Mouse (Mus musculus): ENCODE measurements around the gene Cacna1c.
A peak's percentile ranks its signal among the peaks of the same experiment; 100 is the strongest.

Cacna1c gene

GRCm38 (mm10) chr6:119001442-119001841 is 194.8 kb downstream of the Cacna1c start:
- no peak for DNase-seq (ENCODE audit: low spot score)

- DNase-seq (ENCODE audit: low spot score): no peak
These were observed 196.0 kb downstream of the Cacna1c start for GRCm38 (mm10) chr6:119000255-119000654.

- DNase-seq (ENCODE audit: low spot score): no peak
These were observed 196.8 kb downstream of the Cacna1c start for GRCm38 (mm10) chr6:118999329-118999875.

- no peak for DNase-seq (ENCODE audit: low spot score)
These were observed 198.8 kb downstream of the Cacna1c start for GRCm38 (mm10) chr6:118997397-118997796.

GRCm38 (mm10) chr6:118994272-118995061 is 201.8 kb downstream of the Cacna1c start:
- DNase-seq (ENCODE audit: low spot score): no peak

- DNase-seq (ENCODE audit: low spot score): no peak
These were observed 203.8 kb downstream of the Cacna1c start for GRCm38 (mm10) chr6:118992391-118992790.

- no peak for DNase-seq (ENCODE audit: low spot score)
These were observed 206.0 kb downstream of the Cacna1c start for GRCm38 (mm10) chr6:118989999-118990776.

GRCm38 (mm10) chr6:118984181-118984901 is 211.9 kb downstream of the Cacna1c start:
- no peak for DNase-seq (ENCODE audit: low spot score)

- DNase-seq (ENCODE audit: low spot score): no peak
These were observed 212.7 kb downstream of the Cacna1c start for GRCm38 (mm10) chr6:118983471-118984040.

GRCm38 (mm10) chr6:118980265-118980664 is 216.0 kb downstream of the Cacna1c start:
- no peak for DNase-seq (ENCODE audit: low spot score)

- DNase-seq (ENCODE audit: low spot score): peak; percentile 77
These were observed 218.6 kb downstream of the Cacna1c start for GRCm38 (mm10) chr6:118977443-118978271.

- no peak for DNase-seq (ENCODE audit: low spot score)
These were observed 219.6 kb downstream of the Cacna1c start for GRCm38 (mm10) chr6:118976617-118977016.

- no peak for DNase-seq (ENCODE audit: low spot score)
These were observed 224.2 kb downstream of the Cacna1c start for GRCm38 (mm10) chr6:118971844-118972531.

GRCm38 (mm10) chr6:118968776-118969175 is 227.4 kb downstream of the Cacna1c start:
- no peak for DNase-seq (ENCODE audit: low spot score)

- no peak for DNase-seq (ENCODE audit: low spot score)
These were observed 229.3 kb downstream of the Cacna1c start for GRCm38 (mm10) chr6:118966904-118967303.

- DNase-seq (ENCODE audit: low spot score): no peak
These were observed 230.6 kb downstream of the Cacna1c start for GRCm38 (mm10) chr6:118965577-118965976.

GRCm38 (mm10) chr6:118963806-118964205 is 232.4 kb downstream of the Cacna1c start:
- no peak for DNase-seq (ENCODE audit: low spot score)

- DNase-seq (ENCODE audit: low spot score): no peak
These were observed 232.9 kb downstream of the Cacna1c start for GRCm38 (mm10) chr6:118963283-118963682.

GRCm38 (mm10) chr6:118958529-118958928 is 237.7 kb downstream of the Cacna1c start:
- DNase-seq (ENCODE audit: low spot score): no peak

GRCm38 (mm10) chr6:118956234-118956633 is 240.0 kb downstream of the Cacna1c start:
- no peak for DNase-seq (ENCODE audit: low spot score)

Measured in left cerebral cortex, adult 11 months (tissue).